Mouse (Mus musculus): ENCODE results near the gene Trim38.

GRCm38 (mm10) chr13:23763586-23764323, 6.0 kb upstream of the Trim38 start, which contains the start of gene Hist1h1a:
- no peak for TF ChIP-seq GATA1 (IDR thresholded peaks at IDR 0.05; ENCODE audit: low read length)
- TF ChIP-seq TAL1 (IDR thresholded peaks at IDR 0.05; ENCODE audit: low read length) = no peak

Data from erythroblast, embryonic 14.5 days (primary cell).